In genomic region chr4:49118842-49119241, GRCm38 (mm10) we compare ENCODE assay signal across 23 mouse cellular contexts. TPM values are rescaled to one million over a fixed set of nuclear protein-coding genes. Genes with fewer than 3 reads are reported as not detected.
DNase-seq lines count a peak whose midpoint lies in the region; ATAC-seq and TF ChIP-seq lines count a peak whose summit lies in the region.
"Had no signal": no experiment of that assay in that cellular context is flagged by ENCODE, and none has a peak within 500 bp of the region (broad histone marks: within the 10 kb centered on the region; RNA-seq: fewer than 3 reads in every experiment).

No protein-coding gene starts in this region.

- H3K9ac ChIP-seq in heart, embryonic 14.5 days (ENCODE audit: low read length), result no peak overlapping the region
- H3K9ac ChIP-seq in heart, embryonic 12.5 days, result no peak overlapping the region
- no peak overlapping the region for H3K9ac ChIP-seq in heart, embryonic 16.5 days (ENCODE audit: low read length)
- H3K9ac ChIP-seq in heart, postnatal 0 days (replicated peaks; ENCODE audit: low read depth, low read length), result no peak overlapping the region

- WGBS in heart, embryonic 14.5 days, result 21% methylated on average over 2 of the region's 2 CpGs
- WGBS in heart, embryonic 12.5 days, result 46% methylated on average over 2 of the region's 2 CpGs
- WGBS in heart, embryonic 16.5 days, result 51% methylated on average over 2 of the region's 2 CpGs
- 37% methylated on average over 2 of the region's 2 CpGs for WGBS in heart, postnatal 0 days

- H3K27me3 ChIP-seq in heart, embryonic 14.5 days (ENCODE audit: control insufficient read depth, insufficient read depth, low read length), result no peaks in the 10 kb centered on the region
- H3K27me3 ChIP-seq in heart, embryonic 12.5 days (replicated peaks), result no peaks in the 10 kb centered on the region
- H3K27me3 ChIP-seq in heart, embryonic 16.5 days (ENCODE audit: control insufficient read depth, insufficient read depth, low read length), result no peaks in the 10 kb centered on the region
- no peaks in the 10 kb centered on the region for H3K27me3 ChIP-seq in heart, postnatal 0 days (ENCODE audit: control insufficient read depth, insufficient read depth, low read length)
- H3K27me3 ChIP-seq: CH12.LX, Patski had no signal

- peak; percentile 17; the same call in 1 of the 2 replicates for ATAC-seq in heart, embryonic 14.5 days (ENCODE audit: insufficient number of reproducible peaks, insufficient read depth, low FRiP score, low read depth)
- ATAC-seq in heart, embryonic 12.5 days (ENCODE audit: insufficient number of reproducible peaks, low FRiP score), result no peak
- 0 out of 2 replicates have a peak, but pooled peaks have one; percentile 55 for ATAC-seq in heart, embryonic 16.5 days (replicated peaks; ENCODE audit: extremely low read depth, insufficient read depth, low FRiP score)
- peak; percentile 85 for ATAC-seq in heart, postnatal 0 days (ENCODE audit: insufficient read depth, low read depth)
- ATAC-seq: activated CD4-positive, CD25-positive, alpha-beta regulatory T cell, adult 4 months; CD4-positive, CD25-positive, alpha-beta regulatory T cell, adult 4 months; Patski had no signal

- 0 out of 4 replicates have a peak, but pooled peaks cover 0 to 4% of the 10 kb centered on the region in 2 experiments for H3K4me1 ChIP-seq in heart, embryonic 14.5 days (ENCODE audit: control insufficient read depth in 2 of 2, insufficient read depth in 2 of 2, low read length in 2 of 2)
- no peaks in the 10 kb centered on the region for H3K4me1 ChIP-seq in heart, embryonic 12.5 days (replicated peaks)
- H3K4me1 ChIP-seq in heart, embryonic 16.5 days (ENCODE audit: control insufficient read depth, insufficient read depth, low read length), result peaks cover 4% of the 10 kb centered on the region
- no peaks in the 10 kb centered on the region for H3K4me1 ChIP-seq in heart, postnatal 0 days (ENCODE audit: control insufficient read depth, insufficient read depth)

- TF ChIP-seq CTCF in heart, postnatal 0 days (IDR thresholded peaks at IDR 0.05; ENCODE audit: low read depth), result no peak

- no peaks in the 10 kb centered on the region for H3K36me3 ChIP-seq in heart, embryonic 14.5 days (ENCODE audit: control insufficient read depth, insufficient read depth, low read length)
- H3K36me3 ChIP-seq in heart, embryonic 12.5 days, result no peaks in the 10 kb centered on the region
- H3K36me3 ChIP-seq in heart, embryonic 16.5 days (ENCODE audit: control insufficient read depth, insufficient read depth), result no peaks in the 10 kb centered on the region
- H3K36me3 ChIP-seq in heart, postnatal 0 days (replicated peaks; ENCODE audit: control insufficient read depth, insufficient read depth, low read length), result no peaks in the 10 kb centered on the region
- H3K36me3 ChIP-seq: G1E had no signal

- DNase-seq in heart, postnatal 4 days, result no peak
- peak; percentile 45 for DNase-seq in heart, postnatal 0 days (ENCODE audit: low spot score)
- no peak for DNase-seq in heart, postnatal 14 days
- DNase-seq: adrenal gland, adult 2 months; adrenal gland, adult 8-10 months; adrenal gland, postnatal 10 days; adrenal gland, postnatal 14 days; adrenal gland, postnatal 25 days; adrenal gland, postnatal 36 days; B cell, adult 2 months; cerebellum, adult 11 months; cerebellum, adult 11-12 months; cerebellum, adult 18-20 months had no signal

- H3K9me3 ChIP-seq in heart, embryonic 14.5 days (ENCODE audit: control insufficient read depth, low read length), result no peaks in the 10 kb centered on the region
- H3K9me3 ChIP-seq in heart, embryonic 12.5 days (replicated peaks), result no peaks in the 10 kb centered on the region
- no peaks in the 10 kb centered on the region for H3K9me3 ChIP-seq in heart, embryonic 16.5 days (replicated peaks; ENCODE audit: control insufficient read depth, low read length)
- H3K9me3 ChIP-seq in heart, postnatal 0 days (replicated peaks; ENCODE audit: control insufficient read depth, low read length), result no peaks in the 10 kb centered on the region
- H3K9me3 ChIP-seq: G1E had no signal

- TF ChIP-seq EP300 in heart, postnatal 0 days (IDR thresholded peaks at IDR 0.05; ENCODE audit: low read depth), result no peak; the same call in 1 of the 2 replicates

- H3K4me3 ChIP-seq in heart, embryonic 14.5 days (ENCODE audit: control insufficient read depth in 1 of 2, insufficient read depth in 1 of 2, low read depth in 1 of 2, low read length in 2 of 2), result no peak overlapping the region
- no peak overlapping the region for H3K4me3 ChIP-seq in heart, embryonic 12.5 days
- no peak overlapping the region for H3K4me3 ChIP-seq in heart, embryonic 16.5 days (ENCODE audit: low read length)
- H3K4me3 ChIP-seq in heart, postnatal 0 days (ENCODE audit: low read depth, low read length), result no peak overlapping the region

- no peak overlapping the region for H3K27ac ChIP-seq in heart, embryonic 14.5 days (replicated peaks in 1 of 2; ENCODE audit: control insufficient read depth in 1 of 2, insufficient read depth in 1 of 2, low read depth in 2 of 2, low read length in 2 of 2)
- no peak overlapping the region for H3K27ac ChIP-seq in heart, embryonic 12.5 days (ENCODE audit: poor library complexity, severe bottlenecking)
- no peak overlapping the region for H3K27ac ChIP-seq in heart, embryonic 16.5 days (ENCODE audit: low read length)
- H3K27ac ChIP-seq in heart, postnatal 0 days (ENCODE audit: low read depth), result peak overlapping the region; percentile 30; the same call in 1 of the 2 replicates

- no peak overlapping the region for H3K4me2 ChIP-seq in heart, embryonic 14.5 days (ENCODE audit: low read length)
- no peak overlapping the region for H3K4me2 ChIP-seq in heart, embryonic 12.5 days
- H3K4me2 ChIP-seq in heart, embryonic 16.5 days (ENCODE audit: low read depth, low read length), result no peak overlapping the region
- no peak overlapping the region for H3K4me2 ChIP-seq in heart, postnatal 0 days (ENCODE audit: low read depth, low read length)

- intact Hi-C loops in heart, postnatal 14 days (cut with DNase I), result no loop called here

RNA-seq across cellular contexts. Expression of gene Plppr1, which starts 59.8 kb away (rescaled TPM):
- 4.8 and 5.0 TPM in 2 replicates for polyA plus RNA-seq in heart, embryonic 14.5 days (2014; fragmentation: Nextera tagmentation; extraction: Ambion mirVana)
- polyA plus RNA-seq in heart, embryonic 12.5 days (2016; fragmentation: Nextera tagmentation; extraction: Ambion mirVana), result 2.3 and 2.4 TPM in 2 replicates
- 5.0 and 5.4 TPM in 2 replicates for polyA plus RNA-seq in heart, embryonic 16.5 days (2015; fragmentation: Nextera tagmentation; extraction: Ambion mirVana)
- 1 to 10 TPM; 4.0 to 4.4 TPM for total RNA-seq in heart, postnatal 4 days (2021)
- total RNA-seq in heart, postnatal 0 days (2014; rRNA removed; ENCODE audit: low replicate concordance), result 5.2 and 9.9 TPM in 2 replicates
- 3.1 and 3.7 TPM in 2 replicates for polyA plus RNA-seq in heart, postnatal 0 days (2015; fragmentation: Nextera tagmentation; extraction: Ambion mirVana)
- total RNA-seq in heart, postnatal 14 days (2021), result under 1 TPM; 0.07 to 0.20 TPM
- total RNA-seq: adrenal gland, adult 2 months; CH12.LX; MEL had no signal
- polyA plus RNA-seq: adrenal gland, adult 2 months; C2C12; G1E had no signal
